Mouse (Mus musculus) MEL (cell line): ENCODE results near the gene Brsk1. TPM values are rescaled to one million over a fixed set of nuclear protein-coding genes. Genes with fewer than 3 reads are reported as not detected.
A peak's percentile ranks its signal among the peaks of the same experiment; 100 is the strongest.

Experiments used
- DNase-seq: peaks from one replicate; pipeline ENCODE4 v3.0.0; 2011; ENCODE audit warnings: low read depth, low spot score
- H3K27ac ChIP-seq: 2 replicates; pipeline ENCODE4 v1.5.1; 2012; ENCODE audit warnings: low read depth, mild to moderate bottlenecking, control low read depth, low read length, moderate library complexity; ENCODE audit not compliant: control insufficient read depth
- H3K27me3 ChIP-seq, 2 experiments: fragments of 150-350 bp in 1 of 2; sonication (generic) in 1 of 2; 2 replicates each; pipeline ENCODE4 v1.6.1; 2012; ENCODE audit warnings: low read length in 2 of 2, mild to moderate bottlenecking in 2 of 2, improper control_type of control experiment in 1 of 2, moderate library complexity in 1 of 2; ENCODE audit not compliant: insufficient read depth in 2 of 2, control insufficient read depth in 1 of 2
- H3K36me3 ChIP-seq, 2 experiments: 2 replicates each; pipeline ENCODE4 v1.6.1; 2012 to 2014; ENCODE audit warnings: low read length in 2 of 2, improper control_type of control experiment in 1 of 2, inconsistent platforms in 1 of 2, mild to moderate bottlenecking in 1 of 2; ENCODE audit not compliant: insufficient read depth in 2 of 2, control insufficient read depth in 1 of 2
- H3K4me1 ChIP-seq, 2 experiments: fragments of 150-350 bp in 1 of 2; sonication (generic) in 1 of 2; 2 replicates each; pipeline ENCODE4 v1.6.1; 2012; ENCODE audit warnings: low read length in 2 of 2, improper control_type of control experiment in 1 of 2, mild to moderate bottlenecking in 1 of 2; ENCODE audit not compliant: insufficient read depth in 2 of 2, control insufficient read depth in 1 of 2
- H3K4me3 ChIP-seq, 2 experiments: fragments of 150-350 bp in 1 of 2; sonication (generic) in 1 of 2; 2 replicates each; pipeline ENCODE4 v1.5.1; 2012; ENCODE audit warnings: low read depth in 2 of 2, low read length in 2 of 2, mild to moderate bottlenecking in 2 of 2, moderate library complexity in 2 of 2, control low read depth in 1 of 2, improper control_type of control experiment in 1 of 2; ENCODE audit not compliant: control insufficient read depth in 1 of 2, insufficient read depth in 1 of 2
- H3K79me2 ChIP-seq: 2 replicates; pipeline ENCODE4 v1.6.1; 2012; ENCODE audit warnings: mild to moderate bottlenecking, low read length, moderate library complexity; ENCODE audit not compliant: control insufficient read depth, poor library complexity, insufficient read depth
- H3K9ac ChIP-seq: 2 replicates; pipeline ENCODE4 v1.6.1; 2012; ENCODE audit warnings: low read depth, mild to moderate bottlenecking, control low read depth, low read length, moderate library complexity; ENCODE audit not compliant: control insufficient read depth, poor library complexity, severe bottlenecking
- H3K9me3 ChIP-seq: fragments of 150-350 bp; sonication (generic); replicated peaks from 2 replicates; pipeline ENCODE4 v1.6.1; 2012; ENCODE audit warnings: mild to moderate bottlenecking, low read length, improper control_type of control experiment, moderate library complexity; ENCODE audit not compliant: insufficient read depth
- BHLHE40 ChIP-seq: IDR thresholded peaks from 2 replicates; pipeline ENCODE4 v1.6.1; 2012; ENCODE audit warnings: low read depth, mild to moderate bottlenecking, inconsistent platforms, low read length, improper control_type of control experiment, borderline replicate concordance
- CHD1 ChIP-seq: IDR thresholded peaks from 2 replicates; pipeline ENCODE4 v1.6.1; 2012; ENCODE audit warnings: low read depth, mild to moderate bottlenecking, inconsistent platforms, low read length, improper control_type of control experiment
- CHD2 ChIP-seq: IDR thresholded peaks from 2 replicates; pipeline ENCODE4 v1.6.1; 2011; ENCODE audit warnings: low read length, improper control_type of control experiment
- CTCF ChIP-seq, 3 experiments: IDR thresholded peaks in 2 of 3; conservative IDR thresholded peaks in 1 of 3; 2 replicates each; pipeline ENCODE4 v1.5.1; 2011 to 2012; ENCODE audit warnings: low read length in 3 of 3, low read depth in 2 of 3, mild to moderate bottlenecking in 2 of 3, improper control_type of control experiment in 1 of 3, inconsistent platforms in 1 of 3, mixed read lengths in 1 of 3, moderate library complexity in 1 of 3; ENCODE audit not compliant: control insufficient read depth in 1 of 3, insufficient read depth in 1 of 3, poor library complexity in 1 of 3, severe bottlenecking in 1 of 3
- E2F4 ChIP-seq: IDR thresholded peaks from 2 replicates; pipeline ENCODE4 v1.6.1; 2011; ENCODE audit warnings: low read depth, low read length, improper control_type of control experiment, borderline replicate concordance
- ELF1 ChIP-seq: IDR thresholded peaks from 2 replicates; pipeline ENCODE4 v1.6.1; 2014; ENCODE audit warnings: low read depth, mild to moderate bottlenecking, inconsistent platforms, low read length, improper control_type of control experiment, moderate library complexity
- EP300 ChIP-seq, 2 experiments: IDR thresholded peaks; 2 replicates each; pipeline ENCODE4 v1.6.1; 2011; ENCODE audit warnings: improper control_type of control experiment in 2 of 2, low read length in 2 of 2, low read depth in 1 of 2, mild to moderate bottlenecking in 1 of 2
- ETS1 ChIP-seq: IDR thresholded peaks from 2 replicates; pipeline ENCODE4 v1.6.1; 2012; ENCODE audit warnings: low read depth, mild to moderate bottlenecking, inconsistent platforms, low read length, improper control_type of control experiment, moderate library complexity
- GABPA ChIP-seq: IDR thresholded peaks from 2 replicates; pipeline ENCODE4 v1.6.1; 2012; ENCODE audit warnings: low read depth, mild to moderate bottlenecking, inconsistent platforms, low read length, improper control_type of control experiment, moderate library complexity
- GATA1 ChIP-seq: IDR thresholded peaks from 2 replicates; pipeline ENCODE4 v1.6.1; 2011; ENCODE audit warnings: low read depth, low read length, improper control_type of control experiment
- HCFC1 ChIP-seq: IDR thresholded peaks from 2 replicates; pipeline ENCODE4 v1.6.1; 2012; ENCODE audit warnings: low read depth, mild to moderate bottlenecking, inconsistent platforms, low read length, improper control_type of control experiment, moderate library complexity
- JUND ChIP-seq: IDR thresholded peaks from 2 replicates; pipeline ENCODE4 v1.6.1; 2011; ENCODE audit warnings: low read depth, mild to moderate bottlenecking, improper control_type of control experiment, low read length
- KAT2A ChIP-seq: conservative IDR thresholded peaks from 2 replicates; pipeline ENCODE4 v1.6.1; 2012; ENCODE audit warnings: low read depth, low read length, improper control_type of control experiment, inconsistent platforms
- MAFK ChIP-seq: IDR thresholded peaks from 2 replicates; pipeline ENCODE4 v1.6.1; 2011; ENCODE audit warnings: low read depth, mild to moderate bottlenecking, low read length, improper control_type of control experiment, borderline replicate concordance
- MAX ChIP-seq: IDR thresholded peaks from 2 replicates; pipeline ENCODE4 v1.6.1; 2011; ENCODE audit warnings: low read length, improper control_type of control experiment
- MAZ ChIP-seq: IDR thresholded peaks from 2 replicates; pipeline ENCODE4 v1.6.1; 2012; ENCODE audit warnings: low read depth, mild to moderate bottlenecking, inconsistent platforms, low read length, improper control_type of control experiment
- MEF2A ChIP-seq: IDR thresholded peaks from 2 replicates; pipeline ENCODE4 v1.6.1; 2014; ENCODE audit warnings: low read depth, mild to moderate bottlenecking, inconsistent platforms, low read length, improper control_type of control experiment; ENCODE audit not compliant: poor library complexity, insufficient replicate concordance, severe bottlenecking; ENCODE audit errors: extremely low read depth
- MXI1 ChIP-seq: IDR thresholded peaks from 2 replicates; pipeline ENCODE4 v1.6.1; 2011; ENCODE audit warnings: mild to moderate bottlenecking, low read depth, low read length, improper control_type of control experiment
- MYB ChIP-seq: IDR thresholded peaks from 2 replicates; pipeline ENCODE4 v1.6.1; 2011; ENCODE audit warnings: mild to moderate bottlenecking, low read depth, low read length, improper control_type of control experiment
- MYC ChIP-seq: IDR thresholded peaks from 2 replicates; pipeline ENCODE4 v1.6.1; 2011; ENCODE audit warnings: low read depth, mild to moderate bottlenecking, low read length, improper control_type of control experiment, moderate library complexity
- NELFE ChIP-seq: IDR thresholded peaks from 2 replicates; pipeline ENCODE4 v1.6.1; 2011; ENCODE audit warnings: low read depth, low read length, improper control_type of control experiment
- NRF1 ChIP-seq: IDR thresholded peaks from 2 replicates; pipeline ENCODE4 v1.6.1; 2014; ENCODE audit warnings: low read depth, mild to moderate bottlenecking, inconsistent platforms, low read length, improper control_type of control experiment, moderate library complexity; ENCODE audit not compliant: poor library complexity, insufficient read depth, severe bottlenecking
- POLR2A ChIP-seq, 2 experiments: IDR thresholded peaks; 2 replicates each; pipeline ENCODE4 v1.6.1; 2011 to 2012; ENCODE audit warnings: low read length in 2 of 2, mild to moderate bottlenecking in 2 of 2, control low read depth in 1 of 2, improper control_type of control experiment in 1 of 2, low read depth in 1 of 2, moderate library complexity in 1 of 2; ENCODE audit not compliant: control insufficient read depth in 1 of 2, insufficient read depth in 1 of 2, poor library complexity in 1 of 2
- POLR2AphosphoS2 ChIP-seq: IDR thresholded peaks from 2 replicates; pipeline ENCODE4 v1.6.1; 2011; ENCODE audit warnings: low read length, improper control_type of control experiment
- POLR2AphosphoS5 ChIP-seq: IDR thresholded peaks from 2 replicates; pipeline ENCODE4 v1.6.1; 2012; ENCODE audit warnings: low read depth, borderline replicate concordance, mild to moderate bottlenecking, inconsistent platforms, low read length, moderate library complexity, mixed read lengths
- RAD21 ChIP-seq: IDR thresholded peaks from 2 replicates; pipeline ENCODE4 v1.6.1; 2011; ENCODE audit warnings: mild to moderate bottlenecking, low read depth, low read length, improper control_type of control experiment
- RCOR1 ChIP-seq: IDR thresholded peaks from 2 replicates; pipeline ENCODE4 v1.6.1; 2012; ENCODE audit warnings: low read depth, mild to moderate bottlenecking, inconsistent platforms, low read length, improper control_type of control experiment
- SIN3A ChIP-seq: IDR thresholded peaks from 2 replicates; pipeline ENCODE4 v1.6.1; 2012; ENCODE audit warnings: low read length, improper control_type of control experiment, inconsistent platforms
- SMC3 ChIP-seq: IDR thresholded peaks from 2 replicates; pipeline ENCODE4 v1.6.1; 2011; ENCODE audit warnings: low read depth, low read length, improper control_type of control experiment
- TAL1 ChIP-seq: IDR thresholded peaks from 2 replicates; pipeline ENCODE4 v1.6.1; 2012; ENCODE audit warnings: mild to moderate bottlenecking, inconsistent platforms, low read length, moderate library complexity, mixed read lengths
- TCF12 ChIP-seq: IDR thresholded peaks from 2 replicates; pipeline ENCODE4 v1.6.1; 2014; ENCODE audit warnings: low read depth, mild to moderate bottlenecking, inconsistent platforms, low read length, improper control_type of control experiment, moderate library complexity
- USF1 ChIP-seq: IDR thresholded peaks from 2 replicates; pipeline ENCODE4 v1.6.1; 2014; ENCODE audit warnings: low read depth, mild to moderate bottlenecking, inconsistent platforms, low read length, improper control_type of control experiment, moderate library complexity
- USF2 ChIP-seq, 2 experiments: IDR thresholded peaks; 2 replicates each; pipeline ENCODE4 v1.6.1; 2011 to 2012; ENCODE audit warnings: improper control_type of control experiment in 2 of 2, low read length in 2 of 2, borderline replicate concordance in 1 of 2, inconsistent platforms in 1 of 2, low read depth in 1 of 2, mild to moderate bottlenecking in 1 of 2; ENCODE audit not compliant: insufficient read depth in 1 of 2
- ZC3H11A ChIP-seq: IDR thresholded peaks from 2 replicates; pipeline ENCODE4 v1.6.1; 2012; ENCODE audit warnings: low read depth, mild to moderate bottlenecking, inconsistent platforms, low read length, improper control_type of control experiment
- ZKSCAN1 ChIP-seq: IDR thresholded peaks from 2 replicates; pipeline ENCODE4 v1.6.1; 2012; ENCODE audit warnings: low read depth, mild to moderate bottlenecking, inconsistent platforms, low read length, improper control_type of control experiment, moderate library complexity
- ZMIZ1 ChIP-seq: IDR thresholded peaks from 2 replicates; pipeline ENCODE4 v1.6.1; 2012; ENCODE audit warnings: low read depth, mild to moderate bottlenecking, inconsistent platforms, low read length, improper control_type of control experiment, moderate library complexity
- ZNF384 ChIP-seq: IDR thresholded peaks from 2 replicates; pipeline ENCODE4 v1.6.1; 2012; ENCODE audit warnings: low read depth, mild to moderate bottlenecking, inconsistent platforms, low read length, improper control_type of control experiment
- polyA plus RNA-seq, 2 experiments: library from polyadenylated mRNA; stranded (reverse) in 1 of 2; unstranded in 1 of 2; fragments of >175 nt in 1 of 2; fragments of >200 nt in 1 of 2; gene quantifications; 2 replicates each; pipeline versions ENCODE4 v1.2.1 to v1.2.4; 2012; ENCODE audit warnings: low replicate concordance in 2 of 2, low read depth in 1 of 2; ENCODE audit not compliant: insufficient read length in 2 of 2, insufficient read depth in 1 of 2, missing spikeins in 1 of 2
- total RNA-seq: library from RNA; depleted of rRNA; stranded (reverse); fragments of 300-350 nt; gene quantifications from 2 replicates; pipeline ENCODE4 v1.2.3, GENCODE M21; 2012

Brsk1 gene
- total and polyA plus RNA-seq, 3 experiments, result 0.06 TPM; not detected in 2

- Histone ChIP-seq H3K9me3 (no peaks in the 10 kb centered on the region), H3K9ac (no peak overlapping the region), H3K27ac (peak overlapping the region; percentile 21; the same call in 1 of the 2 replicates), H3K36me3 (peaks cover 8 to 15% of the 10 kb centered on the region in 2 experiments), H3K27me3 (no peaks in the 10 kb centered on the region), H3K79me2 (no peaks in the 10 kb centered on the region), H3K4me1 (peaks cover 12 to 16% of the 10 kb centered on the region in 2 experiments), H3K4me3 (no peak overlapping the region)
- DNase-seq, result peak; percentile 79
- TF ChIP-seq CHD1, result no peak
- no peak for TF ChIP-seq CTCF (IDR thresholded peaks at IDR 0.05 in 2 of 3, conservative IDR thresholded peaks at IDR 0.05 in 1 of 3; ENCODE audit: control insufficient read depth in 1 of 3, insufficient read depth in 1 of 3, low read depth in 2 of 3, low read length in 3 of 3, poor library complexity in 1 of 3, severe bottlenecking in 1 of 3)
- peak; percentile 52 for TF ChIP-seq SIN3A
- no peak for TF ChIP-seq MAZ
- no peak for TF ChIP-seq BHLHE40
- peak; percentile 41; the same call in 1 of the 2 replicates for TF ChIP-seq MXI1
- TF ChIP-seq USF1, result no peak
- no peak for TF ChIP-seq MYC
- peak; percentile 80 to 86 for TF ChIP-seq EP300 (IDR thresholded peaks at IDR 0.05; ENCODE audit: low read depth in 1 of 2, low read length in 2 of 2)
- TF ChIP-seq NELFE, result no peak
- TF ChIP-seq HCFC1, result no peak
- TF ChIP-seq RCOR1, result peak; percentile 42; the same call in 1 of the 2 replicates
- no peak for TF ChIP-seq NRF1
- TF ChIP-seq CHD2, result no peak
- TF ChIP-seq MAX, result no peak
- no peak for TF ChIP-seq JUND
- TF ChIP-seq ZC3H11A, result no peak
- no peak for TF ChIP-seq POLR2A (IDR thresholded peaks at IDR 0.05; ENCODE audit: control insufficient read depth in 1 of 2, insufficient read depth in 1 of 2, low read depth in 1 of 2, low read length in 2 of 2, poor library complexity in 1 of 2)
- TF ChIP-seq E2F4, result no peak
- no peak for TF ChIP-seq MAFK
- TF ChIP-seq MYB, result no peak
- TF ChIP-seq ETS1, result peak; percentile 62; the same call in 1 of the 2 replicates
- no peak for TF ChIP-seq ZKSCAN1
- no peak for TF ChIP-seq SMC3
- peak; percentile 96 for TF ChIP-seq GATA1
- TF ChIP-seq MEF2A, result no peak
- peak; percentile 96 for TF ChIP-seq TCF12
- no peak for TF ChIP-seq ZMIZ1
- TF ChIP-seq ZNF384, result no peak
- peak; percentile 89 for TF ChIP-seq TAL1
- TF ChIP-seq RAD21, result no peak
- TF ChIP-seq POLR2AphosphoS2, result no peak
- TF ChIP-seq USF2 (IDR thresholded peaks at IDR 0.05; ENCODE audit: borderline replicate concordance in 1 of 2, insufficient read depth in 1 of 2, low read depth in 1 of 2, low read length in 2 of 2), result no peak
- TF ChIP-seq KAT2A, result no peak
- TF ChIP-seq POLR2AphosphoS5, result no peak
- no peak for TF ChIP-seq ELF1
- no peak for TF ChIP-seq GABPA
Observed at GRCm38 (mm10) chr7:4670655-4671255, 19.6 kb upstream of the Brsk1 start.
